Mouse (Mus musculus): ENCODE measurements around the gene Arl5a.

The Arl5a gene

DNA sequence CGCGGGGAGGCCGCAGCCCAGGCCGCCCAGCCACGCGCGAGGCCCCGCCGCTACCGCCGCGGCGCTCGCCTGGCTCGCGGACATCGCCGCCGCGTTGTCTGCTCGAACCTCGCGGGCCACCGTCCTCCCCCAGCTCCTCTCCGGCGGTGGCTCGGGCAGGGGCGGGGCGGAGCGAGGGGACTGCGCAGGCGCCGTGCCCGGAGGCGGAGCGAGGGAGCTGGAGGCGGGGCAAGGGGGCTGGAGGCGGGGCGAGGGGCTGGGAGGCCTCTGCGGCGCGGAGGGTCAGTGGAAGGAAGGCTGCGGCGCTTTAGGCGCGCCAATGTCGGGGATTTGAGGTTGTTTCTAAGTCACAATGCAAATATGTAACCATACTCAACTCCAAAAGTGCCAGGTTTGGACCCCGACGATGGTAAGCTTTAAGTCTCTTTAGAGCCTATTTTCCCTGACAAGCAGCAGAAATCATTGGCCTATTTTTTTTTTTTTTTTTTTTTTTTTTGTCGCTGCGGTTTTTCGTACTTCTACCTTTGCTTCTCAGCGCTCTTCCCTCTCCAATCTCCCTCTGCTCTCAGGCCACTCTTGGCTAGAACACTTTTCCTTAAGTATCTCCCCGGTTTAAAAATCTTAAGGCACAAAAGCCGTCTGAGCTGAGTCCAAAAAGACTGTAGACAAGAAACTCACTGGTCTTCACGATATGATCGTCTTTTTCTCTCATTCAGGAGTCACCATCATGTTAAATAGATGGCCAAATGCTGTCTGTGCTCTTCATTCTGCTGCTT, at the start of gene Arl5a:
Gene Arl5a (minus strand): TSS at position 155 of the 776 bp plus-strand sequence.
- DNase-seq (ENCODE audit: low spot score in 2 of 2), result peak; percentile 96 to 97

DNA sequence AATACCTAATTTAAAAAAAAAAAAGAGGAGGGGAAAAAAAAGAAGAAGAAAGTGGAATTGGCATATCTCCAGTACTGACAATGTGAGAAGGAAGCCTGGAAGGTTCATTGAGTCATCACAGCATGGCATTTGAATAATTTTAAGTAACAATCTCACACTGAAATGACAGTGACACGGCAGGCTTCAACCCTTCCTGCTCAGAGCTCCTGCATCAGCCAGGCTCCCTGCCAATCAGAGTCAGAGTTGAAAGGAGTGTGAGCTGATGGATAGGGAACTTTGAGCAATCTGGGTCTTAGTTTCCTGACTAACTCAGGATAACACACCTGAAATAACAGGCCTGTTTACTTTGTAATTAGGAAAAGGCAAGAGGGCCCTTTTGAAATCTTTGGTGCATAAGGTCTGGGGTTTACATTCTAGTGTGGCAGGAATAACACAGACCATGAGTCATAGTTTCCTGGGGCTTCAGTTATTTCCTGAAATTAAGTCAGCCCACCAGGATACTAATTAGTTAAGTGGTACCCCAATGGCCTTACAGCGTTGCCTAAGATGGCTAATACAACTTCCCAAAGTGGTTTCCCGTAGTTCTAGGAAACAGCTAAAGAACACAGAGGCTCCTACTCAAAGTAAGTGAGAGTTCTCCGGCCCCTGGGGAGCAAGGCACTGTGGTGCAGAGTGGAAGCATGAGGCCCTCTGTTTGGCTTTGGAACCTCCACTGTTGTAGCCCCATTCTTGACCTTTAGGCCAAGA, 47.0 kb upstream of the Arl5a start:
- DNase-seq (ENCODE audit: low spot score in 2 of 2), result no peak

DNA sequence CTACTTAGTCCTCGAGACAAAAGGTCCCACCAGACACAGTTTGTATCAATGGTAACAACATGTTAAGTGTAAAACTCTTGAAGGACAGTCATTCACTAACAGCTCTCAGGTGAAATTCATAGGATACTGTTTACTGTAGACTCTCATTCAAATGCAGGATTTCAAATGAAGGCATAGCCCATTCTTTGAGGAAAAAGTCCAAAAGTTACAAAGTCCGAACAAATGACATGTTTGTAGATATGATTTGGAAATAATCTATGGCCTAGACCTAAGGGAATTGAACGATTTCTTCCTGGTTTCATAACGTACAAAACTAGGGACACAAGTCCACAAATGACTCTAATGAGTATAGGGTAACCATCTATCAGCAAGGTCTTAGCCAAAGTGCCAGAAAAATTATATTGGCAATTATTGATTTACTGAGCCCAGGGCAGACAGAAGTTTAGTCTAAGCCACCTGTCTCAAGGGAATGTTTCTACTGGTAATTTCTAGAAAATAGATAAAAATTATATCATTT, 45.4 kb upstream of the Arl5a start:
- no peak for DNase-seq (ENCODE audit: low spot score in 2 of 2)

- DNase-seq (ENCODE audit: low spot score in 2 of 2), result no peak
Measured at GRCm38 (mm10) chr2:52467629-52468028, 42.9 kb upstream of the Arl5a start.

GRCm38 (mm10) chr2:52461206-52461967, 36.7 kb upstream of the Arl5a start:
- no peak for DNase-seq (ENCODE audit: low spot score in 2 of 2)

DNA sequence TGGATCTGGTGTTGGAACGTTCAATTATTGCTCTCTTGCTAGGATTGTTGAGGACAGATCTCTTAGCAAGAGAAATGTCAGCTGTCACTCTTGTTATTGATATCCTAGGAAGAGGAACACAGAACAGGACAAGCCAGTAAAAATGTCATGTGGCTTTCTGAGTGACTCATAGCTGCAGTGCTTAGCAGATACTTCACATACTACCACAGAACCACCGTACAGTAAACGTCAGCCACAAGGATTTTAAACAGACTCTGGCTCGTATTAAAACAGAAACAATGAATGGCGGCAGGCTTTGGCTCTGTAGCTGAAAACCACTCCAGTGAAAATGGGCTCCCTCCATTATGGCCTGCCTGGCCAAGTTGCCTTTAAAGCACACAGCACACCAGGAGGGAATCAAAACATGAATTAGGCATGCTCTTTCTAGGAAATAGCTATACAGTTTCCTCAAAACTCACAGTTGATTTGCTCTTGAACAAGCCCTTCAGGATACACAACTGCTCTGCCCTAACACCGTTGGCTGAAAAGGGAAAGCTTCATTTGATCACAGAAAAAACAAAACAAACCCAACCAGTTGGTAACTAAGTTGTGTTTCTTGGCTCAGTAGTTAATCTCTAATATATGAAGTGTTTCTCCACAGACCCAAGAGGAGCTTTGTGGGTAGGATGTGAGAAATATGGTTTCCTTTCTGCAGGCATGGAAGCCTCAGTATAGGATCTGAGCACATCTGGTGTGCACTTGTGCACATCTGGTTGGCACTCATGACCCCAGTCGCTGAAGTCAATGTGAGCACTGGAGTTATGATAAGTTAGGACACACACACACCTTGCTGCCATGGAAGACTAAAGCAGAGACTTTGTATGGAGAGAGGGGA, 31.1 kb upstream of the Arl5a start:
- DNase-seq (ENCODE audit: low spot score in 2 of 2), result no peak

GRCm38 (mm10) chr2:52449818-52450217, 25.1 kb upstream of the Arl5a start:
- DNase-seq (ENCODE audit: low spot score in 2 of 2), result no peak

DNA sequence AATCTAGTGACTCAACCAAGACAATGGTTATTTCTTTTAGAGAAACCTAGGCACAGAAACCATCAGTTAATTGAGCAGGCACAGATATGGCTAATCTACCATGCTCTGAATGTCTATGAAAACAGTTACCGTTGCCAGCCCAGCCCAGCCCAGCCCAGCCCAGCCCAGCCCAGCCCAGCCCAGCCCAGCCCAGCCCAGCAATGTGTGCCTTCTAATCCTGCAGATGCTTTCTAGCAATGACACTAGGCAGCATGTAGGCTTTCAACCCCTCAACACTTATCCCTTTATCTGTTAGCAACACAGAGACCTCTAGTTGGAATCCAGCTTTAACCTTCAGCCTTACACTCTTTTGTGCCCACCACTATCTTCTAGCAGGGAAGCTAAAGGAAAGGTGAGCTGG, 24.2 kb upstream of the Arl5a start:
- no peak for DNase-seq (ENCODE audit: low spot score in 2 of 2)

- DNase-seq (ENCODE audit: low spot score in 2 of 2), result no peak
Measured at GRCm38 (mm10) chr2:52446648-52447047, 21.9 kb upstream of the Arl5a start.

- no peak for DNase-seq (ENCODE audit: low spot score in 2 of 2)
Measured at GRCm38 (mm10) chr2:52442125-52442524, 17.4 kb upstream of the Arl5a start.

- DNase-seq (ENCODE audit: low spot score in 2 of 2), result no peak
Measured at GRCm38 (mm10) chr2:52440420-52441015, 15.8 kb upstream of the Arl5a start.

- DNase-seq (ENCODE audit: low spot score in 2 of 2), result no peak
Measured at GRCm38 (mm10) chr2:52438437-52438836, 13.7 kb upstream of the Arl5a start.

GRCm38 (mm10) chr2:52438013-52438412, 13.3 kb upstream of the Arl5a start:
- DNase-seq (ENCODE audit: low spot score in 2 of 2), result no peak

DNA sequence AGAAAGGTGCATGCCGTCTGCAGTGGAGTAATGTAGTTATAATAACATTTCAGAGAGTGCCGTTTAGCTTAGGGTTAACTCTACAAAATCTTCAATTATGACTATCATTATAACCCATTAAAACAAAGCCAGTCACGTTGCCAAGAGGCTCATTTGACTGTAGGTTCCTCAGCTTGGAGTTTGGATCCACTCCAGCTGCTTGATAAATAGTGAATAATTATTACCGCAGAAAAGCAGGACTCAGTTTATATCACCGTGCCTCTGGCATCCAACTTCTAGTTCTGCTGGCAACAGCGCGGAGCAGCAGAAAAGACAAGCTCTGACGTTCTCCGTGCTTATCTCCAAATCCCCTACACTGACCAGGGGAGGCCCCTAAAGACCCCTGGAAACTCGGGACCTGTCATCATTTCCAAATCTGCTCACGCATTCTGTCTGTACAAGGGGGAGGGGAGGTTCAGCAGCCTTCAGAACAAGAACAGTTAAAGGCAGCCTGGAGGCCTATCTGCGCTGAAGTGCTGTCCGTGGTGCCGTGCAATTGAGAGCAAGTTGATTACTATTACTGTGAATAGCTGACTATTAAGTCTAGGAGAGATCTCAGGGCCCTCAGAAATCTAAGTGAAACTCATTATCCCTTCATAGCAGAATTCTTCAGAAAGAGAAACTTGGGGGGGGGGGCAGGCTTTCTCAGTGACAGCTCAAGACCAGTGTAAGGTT, 11.4 kb upstream of the Arl5a start:
- no peak for DNase-seq (ENCODE audit: low spot score in 2 of 2)

DNA sequence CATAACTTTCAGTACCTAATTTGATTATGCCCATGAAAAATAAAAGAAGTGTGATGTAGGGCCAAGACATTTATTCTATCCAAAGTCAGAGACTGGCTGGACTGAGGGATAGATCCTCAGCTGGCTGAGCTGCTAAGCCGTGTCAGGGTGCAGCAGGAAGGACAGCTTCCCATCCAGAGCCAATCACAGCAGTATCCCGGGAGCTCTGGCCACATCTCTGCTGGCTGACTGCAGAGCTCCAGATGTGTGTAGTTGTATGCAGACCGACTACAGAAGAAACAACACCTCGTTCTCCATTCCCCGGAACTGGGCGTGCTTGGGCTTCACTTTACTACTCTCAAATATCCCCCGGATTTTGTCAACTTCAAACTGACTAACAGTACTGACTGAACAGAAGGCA, 8.7 kb upstream of the Arl5a start:
- no peak for DNase-seq (ENCODE audit: low spot score in 2 of 2)

GRCm38 (mm10) chr2:52427383-52427782, 2.7 kb upstream of the Arl5a start:
- DNase-seq (ENCODE audit: low spot score in 2 of 2), result no peak

DNA sequence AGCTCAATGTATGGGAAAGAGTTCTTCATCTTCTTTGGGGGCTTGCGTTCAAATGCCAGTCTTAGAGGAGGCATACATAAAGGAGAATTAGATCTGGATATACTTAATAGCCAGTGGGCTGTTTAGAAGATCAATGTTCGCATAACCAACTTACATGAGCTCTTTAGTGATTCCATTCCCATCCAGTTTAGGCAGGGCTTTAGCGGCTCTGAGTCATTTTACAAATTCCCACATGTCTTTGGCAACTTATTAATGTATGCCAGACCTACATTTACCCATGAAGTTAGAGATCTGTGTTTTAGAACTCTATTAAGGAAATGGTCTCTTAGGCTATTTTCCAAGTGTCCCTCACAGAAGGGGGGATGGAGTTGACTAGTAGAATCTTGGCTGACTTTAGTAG, 1.3 kb upstream of the Arl5a start:
- no peak for DNase-seq (ENCODE audit: low spot score in 2 of 2)

DNA sequence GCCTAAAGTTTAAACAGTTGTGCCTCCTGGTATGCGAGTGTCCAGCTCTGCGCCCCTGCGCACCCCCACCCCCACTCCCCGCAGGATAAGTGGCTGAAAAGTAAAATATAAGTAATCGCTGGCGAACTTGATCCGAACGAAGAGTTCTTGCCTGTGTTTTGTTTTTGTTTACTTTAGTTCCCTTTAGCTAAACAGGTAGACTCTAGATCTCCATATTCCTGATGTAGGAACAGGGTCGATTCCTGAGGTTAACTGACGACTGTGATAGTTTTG, 758 bp upstream of the Arl5a start:
- DNase-seq (ENCODE audit: low spot score in 2 of 2), result no peak

GRCm38 (mm10) chr2:52424248-52424728, 413 bp downstream of the Arl5a start:
- peak in 1 of 2 experiments; percentile 67 for DNase-seq (ENCODE audit: low spot score in 2 of 2)

- DNase-seq (ENCODE audit: low spot score in 2 of 2), result no peak
Measured at GRCm38 (mm10) chr2:52423611-52424247, 972 bp downstream of the Arl5a start.

Data from spleen, postnatal 10 days (tissue).